Mouse (Mus musculus) inflammation-experienced regulatory T-cells, adult 6 months (primary cell): ENCODE measurements around the gene Klhl10. TPM values are rescaled to one million over a fixed set of nuclear protein-coding genes. Genes with fewer than 3 reads are reported as not detected.
A peak's percentile ranks its signal among the peaks of the same experiment; 100 is the strongest.

Experiments
- ATAC-seq: one replicate; pipeline ENCODE4 v1.8.0; 2017
- polyA plus RNA-seq, 3 experiments: library from polyadenylated mRNA; unstranded; fragments of 100-300 nt; shearing (Covaris generic); gene quantifications; one replicate each; pipeline ENCODE4 v1.2.1; 2017

Gene Klhl10
- polyA plus RNA-seq = under 1 TPM in 2 of 3 experiments, not detected in 1; 0.41 to 0.47 TPM

GRCm38 (mm10) chr11:100441797-100442196, at the start of gene Klhl10, which contains the start of gene Nt5c3b:
Gene Klhl10, plus strand, starts transcription at chr11:100441917.
Gene Nt5c3b, minus strand, starts transcription at chr11:100441808.
- no peak for ATAC-seq

DNA sequence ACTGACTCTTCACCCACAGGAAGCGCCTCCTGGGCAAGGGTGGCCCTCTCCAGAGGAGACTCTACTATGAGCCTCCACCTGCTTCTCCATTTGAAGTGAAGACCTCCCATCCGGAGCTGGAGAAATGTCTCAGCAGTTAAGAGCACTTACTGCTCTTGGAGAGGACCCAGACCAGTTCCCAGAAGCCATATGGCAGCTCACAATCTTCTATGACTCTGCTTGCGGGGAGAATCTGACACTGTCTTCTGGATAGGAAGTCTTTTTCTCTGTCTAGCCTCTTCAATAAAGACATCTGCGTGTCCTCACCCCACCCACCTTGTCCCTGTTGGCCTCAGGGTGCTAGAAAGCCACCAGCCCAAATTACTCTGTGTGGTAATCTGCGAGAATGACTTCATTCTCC, 48.8 kb upstream of the Klhl10 start:
- ATAC-seq = no peak

DNA sequence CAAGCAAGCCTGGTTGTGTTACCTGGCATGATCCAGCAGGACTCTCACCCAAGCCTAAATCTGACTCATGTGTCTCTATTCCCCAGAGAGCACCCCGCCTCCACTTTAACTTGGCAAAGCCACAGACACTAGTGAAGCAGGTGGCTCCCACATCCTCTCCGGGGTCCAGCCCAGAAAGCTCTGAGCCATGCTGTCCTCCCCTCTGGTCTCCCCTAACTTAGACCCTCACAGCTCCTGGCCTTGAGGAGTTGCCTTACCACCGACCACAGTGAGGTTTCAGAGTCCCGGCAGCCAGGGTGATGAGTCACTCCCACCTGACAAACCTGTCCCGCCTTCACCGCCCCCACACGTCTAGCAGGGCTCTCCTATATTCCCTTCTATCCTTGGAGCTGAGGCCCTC, 48.0 kb upstream of the Klhl10 start:
- no peak for ATAC-seq

- ATAC-seq = no peak
Observed at GRCm38 (mm10) chr11:100394353-100395074, 47.2 kb upstream of the Klhl10 start.

GRCm38 (mm10) chr11:100395200-100395599, 46.5 kb upstream of the Klhl10 start:
- no peak for ATAC-seq

DNA sequence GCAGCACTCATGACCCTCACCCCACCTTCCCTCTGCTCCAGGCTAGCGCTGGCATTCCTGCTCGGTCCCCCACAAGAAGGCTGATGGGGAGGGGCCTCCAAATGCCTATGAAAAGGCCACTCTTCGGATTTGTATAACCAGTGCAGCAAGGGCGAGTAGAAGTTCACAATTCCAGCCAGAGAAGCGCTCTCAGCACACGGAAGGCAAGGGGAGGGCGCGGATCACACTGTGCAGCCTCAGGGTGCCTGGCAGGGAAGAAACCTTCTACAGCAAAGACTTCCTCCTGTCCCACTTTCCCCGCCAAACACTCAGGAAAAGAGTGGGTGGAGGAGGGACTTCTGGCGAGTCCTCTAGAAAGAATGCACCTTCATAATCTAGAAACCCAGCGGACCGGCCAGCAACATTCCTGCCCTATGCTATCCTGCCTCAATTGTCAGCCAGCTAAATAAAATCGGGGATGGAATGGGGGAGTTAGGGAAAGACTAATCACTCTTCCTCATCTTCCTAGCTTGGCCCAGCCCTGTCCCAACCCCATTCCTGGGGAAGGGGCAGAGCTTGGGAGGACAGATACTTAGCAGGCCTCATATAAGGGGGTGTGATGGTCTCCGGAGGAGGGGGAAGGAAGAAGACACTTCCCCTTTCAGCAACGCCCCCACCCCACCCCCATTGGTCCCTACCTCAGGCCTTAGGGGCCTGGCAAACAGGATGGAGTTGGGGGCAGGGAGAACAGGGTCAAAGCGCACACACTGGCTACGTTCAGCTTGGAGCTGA, 45.7 kb upstream of the Klhl10 start:
- no peak for ATAC-seq

DNA sequence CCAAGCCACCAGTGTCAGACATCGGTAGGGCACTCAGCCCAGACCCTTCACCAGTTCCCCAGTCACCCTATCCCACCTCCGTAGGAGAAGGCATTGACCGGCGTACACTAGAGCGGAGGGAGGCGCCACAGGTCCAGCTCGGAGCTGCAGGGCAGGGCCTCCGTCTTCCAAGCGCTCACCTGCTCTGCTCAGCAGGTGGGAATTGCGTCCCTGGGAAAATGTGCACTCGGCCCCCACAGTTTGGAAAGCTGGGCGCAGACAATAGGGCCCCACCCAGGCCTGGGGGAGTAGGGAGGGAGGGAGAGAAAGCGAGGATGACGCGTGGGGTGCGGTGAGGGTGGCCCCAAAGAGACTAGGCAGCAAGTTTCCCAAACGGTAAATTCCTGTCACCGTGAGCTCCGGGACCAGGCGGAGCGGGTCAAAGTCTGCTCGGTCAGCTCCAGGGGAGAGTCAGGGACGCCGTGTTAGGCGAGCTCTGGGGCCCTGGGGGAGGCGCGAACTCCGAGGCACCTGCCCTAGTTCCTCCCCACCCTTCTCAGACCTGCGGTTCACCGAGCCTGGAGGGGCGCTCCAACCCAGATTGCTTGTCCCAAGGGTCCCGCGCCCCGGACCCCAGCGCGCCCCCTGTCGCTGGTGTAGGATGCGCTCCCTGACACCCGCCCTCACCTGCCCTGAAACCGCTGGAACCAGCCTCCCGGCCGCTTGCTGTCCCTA, 44.7 kb upstream of the Klhl10 start:
- no peak for ATAC-seq

GRCm38 (mm10) chr11:100397600-100398389, 43.9 kb upstream of the Klhl10 start, which contains the start of gene Jup:
Gene Jup, minus strand, starts transcription at chr11:100397763.
- peak; percentile 60 for ATAC-seq

- no peak for ATAC-seq
Observed at GRCm38 (mm10) chr11:100398517-100398916, 43.2 kb upstream of the Klhl10 start.

- no peak for ATAC-seq
Observed at GRCm38 (mm10) chr11:100399320-100399719, 42.4 kb upstream of the Klhl10 start.

DNA sequence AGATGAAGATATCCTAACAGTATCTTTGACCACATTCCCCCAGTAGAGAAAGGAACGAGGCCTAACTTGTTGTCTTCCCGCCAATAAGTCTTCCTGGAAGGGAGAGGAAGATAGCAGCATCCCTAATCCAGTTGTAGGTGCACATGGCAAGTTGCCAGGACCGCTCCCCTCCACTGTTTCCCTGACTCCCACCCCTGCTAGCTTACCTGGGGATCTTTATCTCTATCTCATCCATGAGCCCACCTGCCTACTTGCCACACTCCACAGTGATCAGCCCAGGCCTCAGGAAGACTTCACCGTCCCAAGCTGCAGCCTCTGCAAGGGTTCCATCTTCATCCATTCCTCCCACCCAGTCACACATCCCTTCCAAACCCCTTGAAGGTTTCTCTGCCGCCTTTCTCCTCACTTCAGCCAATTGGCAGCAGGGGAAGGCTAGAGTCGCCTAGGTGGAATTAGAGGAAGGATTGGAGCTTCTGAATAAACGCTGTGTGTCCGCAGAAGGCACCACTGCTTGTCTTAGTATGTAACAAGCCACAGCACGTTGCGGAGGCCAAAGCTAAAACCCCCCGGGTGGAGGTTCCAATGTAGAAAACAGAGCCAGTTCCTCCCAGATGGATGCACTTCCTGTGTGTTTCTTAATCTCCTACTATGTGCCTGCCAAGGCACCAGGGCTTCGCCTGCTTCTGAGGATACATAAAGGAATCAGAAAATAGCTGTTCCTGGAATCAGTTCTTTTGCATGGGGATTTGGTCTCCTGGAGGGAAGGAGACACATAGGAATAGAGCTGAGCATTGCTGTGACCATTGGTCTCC, 41.8 kb upstream of the Klhl10 start:
- ATAC-seq = no peak

DNA sequence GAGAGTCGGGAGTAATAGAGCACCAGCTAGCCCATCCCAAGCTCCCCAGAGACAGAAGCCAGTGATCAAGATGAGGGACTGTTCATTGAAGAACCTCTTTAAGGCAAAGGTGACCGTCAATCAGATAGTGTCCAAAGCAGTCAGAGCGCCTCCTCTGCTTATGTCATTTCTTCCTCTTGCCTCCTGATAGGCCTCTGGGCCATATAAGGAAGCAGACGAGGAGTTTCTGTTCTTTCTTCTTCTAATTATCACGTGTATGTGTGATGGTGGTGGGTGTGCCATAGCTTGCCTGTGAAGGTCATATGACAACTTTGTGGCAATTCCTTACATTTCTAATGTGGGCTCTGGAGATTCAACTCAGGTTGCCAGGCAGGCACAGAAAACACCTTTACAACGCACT, 40.9 kb upstream of the Klhl10 start:
- no peak for ATAC-seq

DNA sequence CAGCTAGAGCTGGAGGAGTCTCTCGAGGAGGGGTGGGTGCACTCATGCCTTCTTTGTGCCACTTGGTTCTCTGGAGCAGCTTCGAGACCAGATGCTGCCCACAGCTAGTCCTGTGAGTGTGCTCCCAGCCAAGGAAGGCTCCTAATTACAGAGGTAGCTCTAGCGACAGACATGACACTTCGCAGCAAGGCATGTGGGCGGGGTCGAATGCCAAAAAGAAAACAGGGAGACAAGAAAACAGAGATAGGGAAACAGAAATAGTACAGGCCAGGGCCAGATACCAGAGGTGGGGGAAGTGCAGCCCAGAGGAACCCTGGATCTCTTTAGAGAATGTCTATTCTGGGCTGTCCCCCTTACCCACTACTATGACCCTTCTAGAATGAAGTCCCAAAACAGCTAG, 39.5 kb upstream of the Klhl10 start:
- ATAC-seq = no peak

DNA sequence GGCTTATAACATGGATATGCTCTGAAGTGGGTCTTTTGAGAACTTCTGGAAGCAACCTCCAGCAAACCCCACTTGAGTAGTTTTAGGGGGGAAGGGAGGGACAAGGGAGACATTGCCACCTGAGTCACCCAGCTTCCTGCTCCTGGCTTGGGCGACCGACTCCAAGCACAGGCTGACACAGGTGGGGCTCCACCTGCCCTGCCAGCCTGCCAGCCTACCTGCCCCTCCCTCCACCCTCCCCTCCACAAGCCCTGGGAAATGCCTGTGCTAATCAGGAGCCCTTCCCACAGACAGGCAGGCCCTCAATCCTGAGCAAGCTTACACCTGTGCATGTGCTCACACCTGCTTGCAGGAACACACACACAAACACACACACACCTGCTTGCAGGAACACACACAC, 39.0 kb upstream of the Klhl10 start:
- no peak for ATAC-seq

GRCm38 (mm10) chr11:100403445-100404134, 38.1 kb upstream of the Klhl10 start:
- no peak for ATAC-seq

- no peak for ATAC-seq
Observed at GRCm38 (mm10) chr11:100404456-100405074, 37.2 kb upstream of the Klhl10 start.

GRCm38 (mm10) chr11:100406273-100406672, 35.4 kb upstream of the Klhl10 start:
- ATAC-seq = no peak

GRCm38 (mm10) chr11:100406995-100407705, 34.6 kb upstream of the Klhl10 start:
- ATAC-seq = no peak

- ATAC-seq = no peak
Observed at GRCm38 (mm10) chr11:100408076-100408834, 33.5 kb upstream of the Klhl10 start.
